Mouse (Mus musculus) neural tube, embryonic 12.5 days (tissue): Measurements from ENCODE around the gene Snca. TPM values are rescaled to one million over a fixed set of nuclear protein-coding genes. Genes with fewer than 3 reads are reported as not detected.
"Not testable (repeated sequence)": the region's sequence is repeated elsewhere in the genome, so short reads cannot be mapped to it uniquely, and the experiment has no call there.

Source experiments
- ATAC-seq: fragments of 200-750 bp; cut with Nextera tagmentation; 2 replicates; pipeline ENCODE4 v1.8.0; 2017; ENCODE audit warnings: low read depth, mild to moderate bottlenecking, moderate TSS enrichment, moderate library complexity; ENCODE audit not compliant: low FRiP score
- H3K27ac ChIP-seq: fragments of 300-500 bp; sonication (generic); 2 replicates; pipeline ENCODE4 v1.5.1; 2016
- H3K27me3 ChIP-seq: fragments of 300-500 bp; sonication (generic); replicated peaks from 2 replicates; pipeline ENCODE4 v1.6.1; 2016; ENCODE audit warnings: mild to moderate bottlenecking
- H3K36me3 ChIP-seq: fragments of 300-500 bp; sonication (generic); 2 replicates; pipeline ENCODE4 v1.6.1; 2016; ENCODE audit warnings: mild to moderate bottlenecking
- H3K4me1 ChIP-seq: fragments of 300-500 bp; sonication (generic); 2 replicates; pipeline ENCODE4 v1.6.1; 2016
- H3K4me2 ChIP-seq: fragments of 300-500 bp; sonication (generic); replicated peaks from 2 replicates; pipeline ENCODE4 v1.6.1; 2016; ENCODE audit warnings: mild to moderate bottlenecking
- H3K4me3 ChIP-seq: fragments of 300-500 bp; sonication (generic); 2 replicates; pipeline ENCODE4 v1.5.1; 2016
- H3K9ac ChIP-seq: fragments of 300-500 bp; sonication (generic); 2 replicates; pipeline ENCODE4 v1.6.1; 2016; ENCODE audit warnings: mild to moderate bottlenecking
- H3K9me3 ChIP-seq: fragments of 300-500 bp; sonication (generic); 2 replicates; pipeline ENCODE4 v1.6.1; 2016; ENCODE audit warnings: mild to moderate bottlenecking
- WGBS: fragments of 180-500 bp; shearing (Covaris S2); methylation state at CpG from one replicate; pipeline ENCODE4 v1.1.7; 2016; 5-methylcytosine and 5-hydroxymethylcytosine counted together
- polyA plus RNA-seq: library from polyadenylated mRNA; unstranded; fragments of >200 nt; fragmentation: Nextera tagmentation; extraction: Ambion mirVana; gene quantifications from 2 replicates; pipeline ENCODE4 v1.2.1, GENCODE M21; 2016

Snca gene
- polyA plus RNA-seq, 1 experiment from 2014 or later, result 75.3 TPM

DNA sequence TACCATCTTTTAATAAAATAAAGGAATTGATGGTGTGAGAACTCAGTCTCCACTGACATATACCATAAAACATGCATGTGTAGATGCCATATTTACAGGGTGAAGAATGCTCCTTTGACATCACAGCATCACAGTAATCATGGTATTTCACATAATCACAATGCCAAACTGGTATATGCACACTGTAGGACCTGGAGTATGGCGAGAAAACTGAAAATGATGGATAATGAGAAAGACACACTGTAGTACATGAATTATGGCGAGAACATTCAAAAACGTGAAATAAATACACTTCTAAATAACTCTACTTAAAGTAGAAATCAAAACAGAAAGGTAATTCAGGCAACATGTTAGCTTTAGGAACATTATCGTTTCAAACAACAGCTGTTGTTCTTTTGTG lies 142.6 kb downstream of the Snca start:
- not testable (repeated sequence) for H3K9ac ChIP-seq, ATAC-seq, H3K4me1 ChIP-seq

DNA sequence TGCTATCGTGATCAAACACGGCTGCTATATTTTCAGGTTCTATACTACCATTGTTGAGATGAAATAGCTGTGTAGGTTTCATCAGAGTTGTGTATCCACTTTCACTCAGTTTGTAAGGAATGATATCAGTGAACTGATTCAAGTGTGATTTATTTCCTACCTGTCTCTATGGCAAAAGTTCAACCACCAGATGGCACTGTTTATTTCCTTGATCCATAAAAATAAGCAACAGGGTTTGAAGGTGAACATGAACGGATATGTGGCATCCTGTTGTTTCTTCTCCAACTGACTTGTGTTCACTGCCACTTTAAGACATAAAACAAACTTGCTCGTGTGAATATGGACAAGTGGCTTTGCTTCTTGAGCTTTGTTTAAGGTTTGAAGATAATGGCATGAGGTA lies 147.4 kb downstream of the Snca start:
- no peak overlapping the region for H3K4me2 ChIP-seq
- no peaks in the 10 kb centered on the region for H3K36me3 ChIP-seq
- H3K9me3 ChIP-seq, result no peaks in the 10 kb centered on the region
- no peak for ATAC-seq
- no peaks in the 10 kb centered on the region for H3K27me3 ChIP-seq
- H3K9ac ChIP-seq, result no peak overlapping the region
- no peaks in the 10 kb centered on the region for H3K4me1 ChIP-seq
- no peak overlapping the region for H3K4me3 ChIP-seq
- no peak overlapping the region for H3K27ac ChIP-seq
- WGBS, result 68% methylated on average over 4 of the region's 4 CpGs

More for the DNA sequence above, 142.6 kb downstream of the Snca start:
- H3K27ac ChIP-seq, H3K9me3 ChIP-seq, H3K27me3 ChIP-seq, H3K36me3 ChIP-seq, H3K4me2 ChIP-seq, H3K4me3 ChIP-seq: not testable (repeated sequence)
- 86% methylated on average over 4 of the region's 4 CpGs for WGBS

Other genes starting within 250 kb of the Snca start
- 5.3 and 6.6 TPM in 2 replicates for gene Mmrn1, start 95.1 kb upstream of the Snca start, polyA plus RNA-seq